Mouse (Mus musculus) lung, postnatal 25 days (tissue): Measurements from ENCODE around the gene Cmss1.

Source experiments
- DNase-seq: peaks from one replicate; pipeline ENCODE4 v3.0.0; 2022; ENCODE audit warnings: low spot score

Cmss1 gene

GRCm38 (mm10) chr16:57471071-57471470 lies 135.6 kb downstream of the Cmss1 start:
- peak; percentile 25 for DNase-seq

GRCm38 (mm10) chr16:57470286-57470830 lies 136.3 kb downstream of the Cmss1 start:
- no peak for DNase-seq

GRCm38 (mm10) chr16:57469869-57470268 lies 136.8 kb downstream of the Cmss1 start:
- DNase-seq = no peak

DNA sequence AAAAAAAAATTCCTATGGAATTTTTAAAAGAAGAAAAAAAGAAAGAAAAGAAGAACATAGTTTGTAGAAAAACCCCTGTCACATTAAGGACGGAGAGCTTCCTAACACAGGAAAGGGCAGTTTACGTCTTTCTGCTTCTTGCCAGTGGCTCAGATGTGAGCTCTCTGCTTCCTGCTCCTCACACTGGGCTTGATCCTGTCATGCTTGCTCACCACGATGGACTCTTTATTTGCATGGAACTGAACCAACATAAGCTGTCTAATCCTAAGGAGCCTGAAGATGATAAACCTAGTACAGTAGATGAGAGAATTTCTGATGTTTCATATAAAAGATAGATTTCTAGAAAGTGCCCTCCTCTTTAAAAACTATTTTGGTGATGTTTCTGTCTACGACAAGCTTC lies 137.4 kb downstream of the Cmss1 start:
- DNase-seq = no peak

DNA sequence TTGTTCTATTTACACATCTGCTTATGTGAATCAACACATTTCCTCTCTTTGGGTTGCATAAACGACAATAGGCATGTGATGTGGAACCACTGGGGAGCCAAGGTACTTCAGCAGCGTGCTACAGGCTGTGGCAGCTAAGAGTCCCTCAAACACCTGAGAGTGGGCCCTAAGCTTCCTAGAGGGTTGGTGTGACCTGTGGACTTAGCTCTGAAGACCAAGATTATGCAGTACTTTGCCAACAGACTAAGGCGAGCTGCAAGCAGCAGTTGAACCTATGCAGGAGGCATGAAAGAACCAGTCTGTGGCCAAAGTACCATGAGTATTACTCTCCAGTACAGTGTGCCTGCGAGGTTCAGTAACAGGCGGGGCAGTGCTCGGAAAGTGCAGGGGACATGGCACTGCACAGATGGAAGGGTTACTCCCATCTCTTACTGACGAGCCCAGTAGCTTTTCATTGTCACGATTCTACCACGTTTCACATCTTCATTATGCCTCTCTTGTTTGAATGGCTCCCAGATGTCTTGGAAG lies 141.2 kb downstream of the Cmss1 start:
- no peak for DNase-seq

DNA sequence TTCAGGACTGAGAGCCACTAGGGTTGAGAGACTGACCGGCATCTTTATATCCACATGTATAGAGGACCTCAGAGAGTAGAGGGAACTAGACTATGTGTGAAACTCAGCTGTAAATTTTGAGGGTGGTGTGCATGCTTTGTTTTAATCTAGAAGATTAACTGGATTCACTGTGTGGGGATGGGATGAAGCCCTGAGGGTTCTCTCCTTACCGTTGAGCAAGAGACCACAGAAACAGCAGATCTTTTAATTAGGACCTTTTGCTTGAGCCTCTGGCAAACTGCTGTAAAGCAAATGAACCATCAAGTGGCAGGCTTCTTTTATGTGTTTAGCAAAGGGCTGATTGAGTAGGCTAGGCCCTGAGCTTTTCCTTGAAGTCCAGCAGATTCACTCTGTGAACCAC lies 150.7 kb downstream of the Cmss1 start:
- DNase-seq = no peak

GRCm38 (mm10) chr16:57455573-57455972 lies 151.1 kb downstream of the Cmss1 start:
- no peak for DNase-seq

DNA sequence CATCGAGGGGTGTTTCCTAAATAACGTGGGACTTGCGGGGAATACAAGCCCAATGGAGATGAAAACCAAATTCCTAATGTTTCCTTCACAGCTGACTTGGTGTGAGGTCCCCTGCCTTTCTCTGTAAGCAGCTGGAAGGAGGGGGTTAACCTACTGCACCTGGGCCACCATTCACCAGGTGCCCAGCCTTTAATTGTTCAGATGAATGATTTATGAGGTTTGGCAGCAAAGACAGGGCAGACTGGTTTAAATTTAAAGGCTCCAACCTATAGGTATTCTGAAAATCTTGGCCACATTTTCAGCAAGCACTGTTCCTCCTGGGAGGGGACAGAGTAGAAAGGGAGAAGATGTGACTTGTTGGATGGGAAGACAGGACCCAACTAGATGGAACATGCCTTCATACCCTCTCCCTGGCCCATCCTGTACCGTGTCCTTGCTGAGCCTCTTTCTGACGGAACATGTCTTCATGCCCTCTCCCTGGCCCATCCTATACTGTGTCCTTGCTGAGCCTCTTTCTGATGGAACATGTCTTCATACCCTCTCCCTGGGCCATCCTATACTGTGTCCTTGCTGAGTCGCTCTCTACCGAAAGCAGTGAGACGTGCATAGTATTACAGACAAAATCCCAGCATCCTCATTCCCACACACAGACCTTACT lies 152.4 kb downstream of the Cmss1 start:
- no peak for DNase-seq

- no peak for DNase-seq
Observed at GRCm38 (mm10) chr16:57453009-57453408, 153.7 kb downstream of the Cmss1 start.

GRCm38 (mm10) chr16:57445096-57446094 lies 161.3 kb downstream of the Cmss1 start:
- DNase-seq = no peak

GRCm38 (mm10) chr16:57440706-57441437 lies 165.8 kb downstream of the Cmss1 start:
- DNase-seq = no peak

- DNase-seq = no peak
Observed at GRCm38 (mm10) chr16:57439206-57439605, 167.5 kb downstream of the Cmss1 start.

DNA sequence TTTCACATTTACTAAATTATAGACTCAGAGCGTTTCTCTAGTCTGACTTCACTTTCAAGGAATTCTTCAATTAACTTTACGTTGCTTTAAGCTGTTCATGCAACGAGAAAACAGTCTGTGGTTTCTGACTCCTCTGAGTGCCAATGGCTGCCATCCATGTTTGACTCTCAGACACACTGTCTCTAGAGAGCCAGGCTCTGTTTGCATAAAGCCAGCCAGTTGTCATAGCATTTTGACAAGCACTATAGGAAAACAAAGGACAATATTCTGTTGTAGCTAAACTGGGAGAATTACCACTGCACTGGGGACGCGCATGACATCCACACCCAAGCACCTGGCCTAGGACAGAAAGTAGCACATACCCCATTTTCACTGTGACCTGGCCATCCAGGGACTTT lies 168.4 kb downstream of the Cmss1 start:
- DNase-seq = no peak

DNA sequence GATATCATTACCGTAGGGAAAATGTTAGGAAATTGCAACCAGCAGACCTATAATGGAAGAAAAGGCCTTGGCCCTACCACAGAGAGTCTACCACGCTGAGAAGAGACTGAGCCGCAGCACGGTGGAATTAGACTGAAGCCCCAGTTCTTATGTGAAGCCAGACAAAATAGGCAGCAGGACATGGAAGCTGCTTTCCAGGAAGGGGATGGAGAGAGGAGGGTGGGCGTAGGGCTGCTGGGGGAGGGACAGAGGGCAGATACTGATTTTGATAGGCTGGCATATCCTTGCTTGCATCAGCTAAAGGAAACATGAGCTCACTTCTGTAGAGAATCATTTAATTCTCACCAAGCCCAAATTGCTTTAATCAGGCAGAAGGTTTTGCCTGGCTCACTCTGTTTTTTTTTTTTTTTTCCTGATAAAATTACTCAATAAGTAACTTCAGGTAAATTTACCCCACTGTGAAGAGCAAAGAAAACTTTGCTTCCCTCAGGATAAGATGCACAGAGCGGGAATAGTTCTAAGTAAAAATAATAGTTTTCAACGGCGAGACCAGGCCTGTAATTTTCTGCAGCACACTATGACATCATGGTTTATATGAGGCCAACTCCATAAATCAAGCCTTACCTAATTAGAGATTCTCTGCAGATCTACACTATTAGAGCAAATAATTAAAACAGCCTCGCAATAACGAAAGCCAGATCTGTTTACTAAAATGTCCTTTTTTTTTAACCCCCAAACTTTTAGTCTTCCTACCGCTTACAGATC lies 169.0 kb downstream of the Cmss1 start:
- no peak for DNase-seq

GRCm38 (mm10) chr16:57434640-57435039 lies 172.0 kb downstream of the Cmss1 start:
- no peak for DNase-seq

DNA sequence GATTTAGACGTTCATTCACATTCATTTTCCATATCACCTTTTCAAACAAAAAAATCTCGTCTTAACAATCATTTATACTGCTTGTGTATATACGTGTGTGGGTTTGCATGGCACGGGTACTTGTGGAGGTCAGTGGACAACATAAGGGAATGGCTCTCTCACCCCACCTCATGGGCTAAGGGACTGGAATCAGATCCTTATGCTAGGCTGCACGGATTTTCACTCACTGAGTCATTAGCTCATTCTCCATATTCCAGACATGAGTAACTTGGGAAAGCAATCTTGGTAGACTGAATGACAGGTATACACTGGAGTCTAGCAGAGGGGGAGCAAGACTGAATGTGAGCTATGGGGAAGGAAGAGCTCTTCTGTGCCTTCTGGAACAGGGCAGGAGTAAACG lies 173.0 kb downstream of the Cmss1 start:
- DNase-seq = no peak

GRCm38 (mm10) chr16:57433173-57433572 lies 173.5 kb downstream of the Cmss1 start:
- no peak for DNase-seq

GRCm38 (mm10) chr16:57431294-57431693 lies 175.4 kb downstream of the Cmss1 start:
- DNase-seq = no peak

DNA sequence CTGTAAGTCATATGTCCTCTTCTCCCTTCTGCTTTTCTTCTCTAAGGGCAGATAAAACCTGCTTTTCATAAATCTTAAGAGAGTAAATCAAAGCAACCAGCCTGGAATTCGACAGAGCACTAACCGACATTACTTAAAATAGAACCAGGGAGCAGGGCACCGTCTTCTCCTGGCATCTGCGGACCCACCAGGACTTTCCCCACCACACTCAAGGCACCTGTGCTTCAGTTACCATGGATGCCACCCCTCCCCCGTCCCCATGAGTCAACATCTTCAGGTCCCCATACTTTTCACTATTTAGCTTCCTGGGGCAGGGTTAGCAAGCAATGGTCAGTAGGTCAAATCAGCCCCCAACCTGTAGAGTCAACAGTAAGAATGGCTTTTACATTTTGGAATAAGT lies 177.7 kb downstream of the Cmss1 start:
- no peak for DNase-seq

- peak; percentile 48 for DNase-seq
Observed at GRCm38 (mm10) chr16:57427516-57428285, 179.0 kb downstream of the Cmss1 start.
